Mouse (Mus musculus) layer of hippocampus, postnatal 14 days (tissue): Measurements from ENCODE around the gene Rbfox2. TPM values are rescaled to one million over a fixed set of nuclear protein-coding genes. Genes with fewer than 3 reads are reported as not detected.

ENCODE experiments used
- DNase-seq, 2 experiments: peaks; one replicate each; pipeline ENCODE4 v3.0.0; 2021 to 2022; ENCODE audit warnings: low spot score in 2 of 2, mixed read lengths in 1 of 2
- total RNA-seq, 2 experiments: library from RNA; stranded (reverse); gene quantifications; 2 replicates each; pipeline ENCODE4 v1.2.3; 2021

Gene Rbfox2
- total RNA-seq, 2 experiments from 2014 or later = 228 to 234 TPM

GRCm38 (mm10) chr15:77237661-77238060, 69.1 kb downstream of the Rbfox2 start:
- DNase-seq = no peak

GRCm38 (mm10) chr15:77236055-77236567, 70.7 kb downstream of the Rbfox2 start:
- no peak for DNase-seq

- no peak for DNase-seq
Measured at GRCm38 (mm10) chr15:77235551-77235950, 71.3 kb downstream of the Rbfox2 start.

- no peak for DNase-seq
Measured at GRCm38 (mm10) chr15:77234296-77234695, 72.5 kb downstream of the Rbfox2 start.

GRCm38 (mm10) chr15:77230144-77230543, 76.7 kb downstream of the Rbfox2 start:
- DNase-seq = no peak

- DNase-seq = no peak
Measured at GRCm38 (mm10) chr15:77226831-77227354, 79.9 kb downstream of the Rbfox2 start.

DNA sequence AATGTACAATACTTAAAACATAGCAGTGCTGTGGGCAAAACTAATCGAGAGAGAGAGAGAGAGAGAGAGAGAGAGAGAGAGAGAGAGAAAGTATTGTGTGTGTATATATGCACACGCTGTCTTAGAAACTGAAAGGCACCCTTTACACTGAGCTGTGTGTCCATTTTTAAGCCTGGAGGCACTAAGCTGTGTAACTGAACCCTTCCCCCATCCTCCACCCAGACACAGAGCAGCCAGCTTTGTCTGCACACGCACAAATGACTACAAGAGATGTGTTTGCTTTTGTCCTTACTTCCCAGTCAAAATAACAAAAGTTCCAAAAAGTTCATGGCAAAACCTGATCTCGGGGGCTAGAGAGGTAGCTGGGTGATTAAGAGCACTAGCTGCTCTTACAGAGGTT, 80.9 kb downstream of the Rbfox2 start:
- DNase-seq = no peak

GRCm38 (mm10) chr15:77225274-77225673, 81.5 kb downstream of the Rbfox2 start:
- peak in 1 of 2 experiments; percentile 53 for DNase-seq

- no peak for DNase-seq
Measured at GRCm38 (mm10) chr15:77220833-77221232, 86.0 kb downstream of the Rbfox2 start.

DNA sequence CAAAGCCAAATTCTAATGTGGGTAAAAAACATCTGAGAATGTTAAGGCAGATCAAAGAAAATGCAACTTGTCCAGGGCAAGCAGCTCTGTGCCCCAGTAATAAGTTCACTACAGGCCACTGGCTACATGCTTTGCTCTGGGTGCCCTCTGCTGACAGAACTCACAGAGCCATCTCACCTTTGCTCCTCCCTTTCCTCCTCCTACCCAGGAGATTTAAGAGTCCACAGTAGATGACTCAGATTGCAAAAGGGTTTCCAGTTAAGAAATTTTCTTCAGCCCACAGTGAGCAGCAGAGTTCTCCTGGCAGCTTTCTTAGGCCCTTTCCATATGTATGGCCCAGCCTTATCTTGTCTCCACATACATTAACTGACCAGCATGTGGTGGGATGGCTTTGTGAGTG, 86.7 kb downstream of the Rbfox2 start:
- no peak for DNase-seq

GRCm38 (mm10) chr15:77219571-77219970, 87.2 kb downstream of the Rbfox2 start:
- no peak for DNase-seq

DNA sequence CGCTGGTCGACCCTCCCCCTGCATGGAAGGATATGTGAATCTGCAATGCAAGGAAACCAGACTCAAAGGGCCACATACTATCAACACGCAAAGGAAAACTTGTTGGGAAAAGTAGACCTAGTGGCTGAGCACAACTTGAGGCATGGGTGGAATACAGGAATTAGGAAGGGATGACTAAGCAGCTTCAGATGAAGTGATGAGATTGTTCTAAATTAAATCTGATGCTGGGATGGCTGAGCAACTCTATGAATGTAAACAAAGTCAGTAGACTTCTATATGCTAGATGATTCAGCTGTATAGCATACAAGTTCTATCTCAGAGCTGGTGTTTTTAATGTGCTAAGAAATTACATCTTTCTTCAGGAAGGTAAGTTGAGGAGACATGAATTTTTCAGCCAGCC, 88.8 kb downstream of the Rbfox2 start:
- no peak for DNase-seq

- DNase-seq = no peak
Measured at GRCm38 (mm10) chr15:77217523-77217922, 89.3 kb downstream of the Rbfox2 start.

DNA sequence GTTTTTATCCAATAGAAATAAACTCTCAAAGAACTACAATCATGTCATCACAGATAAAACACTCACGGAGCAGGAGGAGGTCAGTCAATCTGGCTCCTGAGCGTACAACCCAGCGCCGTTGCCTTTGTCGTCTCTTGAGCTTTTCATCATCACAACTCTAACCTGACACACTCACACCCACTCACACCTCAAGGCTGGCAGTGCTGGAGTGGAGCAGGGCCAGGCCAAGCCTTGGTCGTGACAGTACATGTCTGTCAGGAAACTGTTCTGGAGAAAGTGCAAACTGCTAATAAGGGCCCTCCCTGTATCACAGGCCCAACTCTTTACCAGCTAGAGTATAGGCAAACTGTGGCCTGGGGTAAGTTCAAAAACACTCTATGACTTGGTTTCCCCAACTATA, 90.1 kb downstream of the Rbfox2 start:
- DNase-seq = no peak

DNA sequence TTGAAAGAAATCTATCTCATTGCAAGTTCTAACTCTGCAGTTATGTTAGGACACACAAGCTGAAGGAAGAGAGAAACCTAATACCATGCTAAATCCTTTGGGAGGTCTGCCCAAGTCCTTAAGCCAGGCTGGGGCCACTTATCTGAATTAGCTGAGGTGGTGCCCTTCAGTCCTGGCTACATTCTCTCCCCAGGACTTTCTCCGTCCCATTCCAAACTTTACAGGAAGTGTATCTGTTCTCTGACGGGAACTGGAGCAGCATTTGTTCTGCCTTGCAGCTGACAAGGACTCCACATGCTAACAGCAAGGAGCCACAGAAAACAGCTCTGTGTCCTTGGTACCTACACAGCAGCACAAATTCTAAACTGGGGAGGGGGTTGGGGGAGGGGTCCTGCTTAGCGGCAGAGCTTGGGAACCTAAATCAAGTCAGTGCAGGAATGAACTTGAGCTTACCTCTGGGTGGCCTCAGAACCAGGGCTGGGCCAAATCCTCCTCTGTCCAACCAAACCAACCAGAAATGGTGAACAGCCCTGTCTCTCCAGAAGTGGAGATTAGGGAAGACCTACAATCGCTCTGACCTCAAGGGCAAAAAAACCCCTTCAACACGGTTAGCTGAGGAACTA, 91.5 kb downstream of the Rbfox2 start:
- DNase-seq = no peak

DNA sequence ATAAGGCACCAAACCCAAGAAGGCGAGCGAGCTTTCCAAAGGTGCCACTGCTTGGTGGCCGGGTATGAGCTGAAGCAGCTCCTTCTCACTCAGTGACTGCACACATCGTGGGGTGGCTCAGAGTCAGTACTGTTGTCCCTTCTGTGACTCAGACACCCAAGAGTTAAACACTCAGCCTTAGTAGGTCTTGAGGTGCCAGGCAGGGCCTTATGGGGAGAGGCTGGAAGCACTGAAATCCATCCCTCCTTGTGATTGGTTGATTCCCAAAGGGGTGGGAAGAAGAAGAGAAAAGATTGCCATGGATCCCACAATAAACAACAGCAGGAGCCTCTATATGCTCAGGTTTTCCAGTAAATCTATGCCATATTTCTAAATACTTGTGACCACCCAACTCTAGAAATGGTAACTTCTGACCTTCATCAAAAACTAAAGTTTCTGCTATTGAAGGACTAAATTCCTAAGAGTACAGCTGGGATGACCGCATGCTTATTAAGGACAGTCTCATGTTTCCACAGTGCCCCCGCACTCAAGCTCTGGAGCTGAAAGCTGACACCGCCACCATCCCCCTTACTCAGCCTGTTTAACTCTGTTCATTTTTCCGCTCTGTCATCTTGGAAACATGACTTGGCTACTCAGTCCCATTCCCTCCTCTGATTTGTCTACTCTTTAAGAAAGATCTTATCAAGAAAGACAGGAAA, 92.2 kb downstream of the Rbfox2 start:
- DNase-seq = no peak

DNA sequence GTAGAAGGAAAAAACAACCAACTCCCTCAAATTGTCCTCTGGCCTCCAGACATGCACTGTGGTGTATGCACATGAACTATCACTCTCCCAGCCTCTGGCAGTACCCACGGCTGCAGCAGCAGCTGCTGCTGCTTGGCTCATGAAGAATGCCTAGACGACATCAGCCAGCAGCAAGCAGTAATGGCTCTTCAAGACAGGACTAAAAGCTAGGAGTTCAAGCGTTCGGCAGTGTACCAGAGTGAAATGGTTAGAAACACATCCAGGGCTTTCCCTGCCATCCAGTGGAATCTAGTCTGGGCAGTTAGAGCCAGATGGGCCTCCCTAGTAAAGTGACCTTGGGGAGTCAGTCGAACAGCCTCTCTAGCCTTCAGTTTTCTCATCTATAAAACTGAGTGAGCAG, 93.0 kb downstream of the Rbfox2 start:
- DNase-seq = no peak

DNA sequence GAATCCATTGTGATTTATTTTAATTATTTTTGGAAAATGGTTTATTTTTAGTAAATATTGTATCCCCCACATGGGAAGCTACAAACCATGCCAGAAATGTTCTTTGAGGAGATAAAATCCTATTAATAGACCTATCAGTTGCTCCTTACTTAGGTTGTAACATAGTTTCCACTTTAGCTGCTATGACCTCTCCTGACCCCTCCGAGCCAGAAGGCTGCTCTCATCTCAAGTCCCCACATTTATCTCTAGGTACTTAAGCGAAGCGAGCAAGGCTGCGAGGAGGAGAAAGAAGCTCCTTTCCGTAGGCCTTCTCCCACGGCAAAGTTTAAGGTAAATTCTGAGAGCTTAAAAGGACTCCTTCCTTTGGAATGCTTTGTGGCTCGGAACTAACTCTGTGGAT, 94.0 kb downstream of the Rbfox2 start:
- no peak for DNase-seq

DNA sequence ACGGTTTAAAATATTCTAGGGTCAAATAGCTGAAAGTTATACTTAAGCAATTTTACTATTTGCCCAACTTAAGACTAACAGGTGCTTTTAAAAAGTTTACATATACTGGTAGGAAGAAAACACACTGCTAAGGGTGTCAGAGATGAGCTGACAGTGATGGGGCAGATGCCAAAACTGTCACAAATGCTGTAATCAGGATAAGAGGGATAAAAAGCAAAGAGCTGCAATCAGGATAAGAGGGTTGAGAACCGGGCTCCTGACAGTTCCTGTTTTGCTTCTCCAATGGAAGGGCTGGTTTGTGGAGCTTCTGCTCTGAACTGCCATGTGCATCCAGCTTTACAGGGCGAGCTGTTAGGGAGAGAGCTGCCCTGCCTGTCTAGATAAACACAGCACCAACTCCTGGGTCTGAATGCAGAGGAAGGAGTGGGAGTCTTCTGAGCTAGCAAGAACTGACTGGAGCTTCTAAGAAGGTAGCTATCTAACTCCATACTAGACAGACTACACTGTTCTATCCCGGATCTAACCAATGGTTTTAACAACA, 94.5 kb downstream of the Rbfox2 start:
- DNase-seq = no peak

GRCm38 (mm10) chr15:77206996-77207395, 99.8 kb downstream of the Rbfox2 start:
- no peak for DNase-seq

GRCm38 (mm10) chr15:77204951-77205350, 101.9 kb downstream of the Rbfox2 start:
- no peak for DNase-seq

- DNase-seq = no peak
Measured at GRCm38 (mm10) chr15:77203255-77203981, 103.4 kb downstream of the Rbfox2 start.
